Mouse (Mus musculus): ENCODE measurements around the gene 2210010C04Rik. TPM values are rescaled to one million over a fixed set of nuclear protein-coding genes. Genes with fewer than 3 reads are reported as not detected.
"Not testable (repeated sequence)": the region's sequence is repeated elsewhere in the genome, so short reads cannot be mapped to it uniquely, and the experiment has no call there.

The 2210010C04Rik gene
- polyA plus RNA-seq, 1 experiment from 2014 or later, result not detected

DNA sequence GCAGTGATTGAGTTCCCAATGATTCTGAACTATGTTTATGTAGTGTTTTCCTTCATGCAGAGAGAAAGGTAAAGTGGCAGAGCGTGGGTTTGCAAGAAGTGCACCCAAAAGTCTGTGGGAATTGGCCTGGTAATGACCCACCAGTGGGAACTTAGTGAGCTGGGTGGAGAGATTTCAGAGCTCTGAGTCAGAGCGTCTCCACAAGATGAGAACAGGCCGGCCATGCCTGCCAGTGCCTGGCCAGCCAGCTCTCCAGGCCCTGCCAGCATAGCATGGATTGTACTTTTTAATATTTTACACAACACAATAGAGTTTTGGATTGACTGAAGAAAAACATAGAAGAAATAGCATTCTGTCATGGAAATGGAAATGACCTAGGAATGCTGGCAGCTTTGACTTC is 4.5 kb downstream of the 2210010C04Rik start:
- ATAC-seq, result no peak
- TF ChIP-seq EP300 (IDR thresholded peaks at IDR 0.05; ENCODE audit: low read depth) (no peak), CTCF (IDR thresholded peaks at IDR 0.05; ENCODE audit: low read depth) (no peak)
- Histone ChIP-seq H3K9me3 (ENCODE audit: low read length) (no peaks in the 10 kb centered on the region), H3K4me1 (ENCODE audit: insufficient read depth) (peaks cover 6% of the 10 kb centered on the region; the same call in 1 of the 2 replicates), H3K4me3 (ENCODE audit: low read depth, low read length) (no peak overlapping the region), H3K36me3 (replicated peaks; ENCODE audit: insufficient read depth, low read length) (no peaks in the 10 kb centered on the region), H3K9ac (replicated peaks) (no peak overlapping the region), H3K4me2 (ENCODE audit: low read depth, low read length) (no peak overlapping the region), H3K27ac (ENCODE audit: low read depth) (no peak overlapping the region), H3K27me3 (ENCODE audit: insufficient read depth, low read length) (no peaks in the 10 kb centered on the region)
- 87% methylated on average over 3 of the region's 3 CpGs for WGBS (ENCODE audit: insufficient replicate concordance)
- no peak for DNase-seq

DNA sequence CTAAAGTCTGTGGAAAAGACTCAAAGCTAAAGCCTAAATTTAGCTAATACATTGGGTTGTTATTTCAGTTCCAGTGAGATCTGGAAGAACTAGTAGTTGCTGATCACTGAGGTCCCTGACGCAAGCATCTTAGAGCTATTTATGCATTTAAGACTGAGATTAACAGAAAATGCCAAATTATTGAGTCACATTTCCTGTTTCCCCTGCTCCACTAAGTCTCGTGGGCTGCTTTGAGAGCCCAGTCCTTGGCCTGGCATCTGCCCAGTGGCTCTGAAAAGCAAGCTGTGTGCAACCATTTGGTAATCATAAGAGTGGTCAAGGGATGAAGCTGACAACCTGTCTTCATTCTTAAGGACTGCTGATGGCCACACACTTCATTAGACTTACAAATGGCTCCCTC is 8.3 kb downstream of the 2210010C04Rik start:
- no peaks in the 10 kb centered on the region for H3K27me3 ChIP-seq (ENCODE audit: insufficient read depth, low read length)
- H3K27ac ChIP-seq (ENCODE audit: low read depth), result no peak overlapping the region
- 27% methylated on average over 2 of the region's 2 CpGs for WGBS (ENCODE audit: insufficient replicate concordance)
- no peaks in the 10 kb centered on the region for H3K36me3 ChIP-seq (replicated peaks; ENCODE audit: insufficient read depth, low read length)
- TF ChIP-seq CTCF (IDR thresholded peaks at IDR 0.05; ENCODE audit: low read depth) (no peak), EP300 (IDR thresholded peaks at IDR 0.05; ENCODE audit: low read depth) (no peak)
- H3K9ac ChIP-seq (replicated peaks), result no peak overlapping the region
- DNase-seq (no peak), ATAC-seq (0 out of 2 replicates have a peak, but pooled peaks have one; percentile 13)
- no peak overlapping the region for H3K4me3 ChIP-seq (ENCODE audit: low read depth, low read length)
- no peak overlapping the region for H3K4me2 ChIP-seq (ENCODE audit: low read depth, low read length)
- peaks cover 6% of the 10 kb centered on the region; the same call in 1 of the 2 replicates for H3K4me1 ChIP-seq (ENCODE audit: insufficient read depth)
- H3K9me3 ChIP-seq (ENCODE audit: low read length), result no peaks in the 10 kb centered on the region

- H3K27me3 ChIP-seq (ENCODE audit: insufficient read depth, low read length), result no peaks in the 10 kb centered on the region
- no peak overlapping the region for H3K27ac ChIP-seq (ENCODE audit: low read depth)
- no peak overlapping the region for H3K4me3 ChIP-seq (ENCODE audit: low read depth, low read length)
- peaks cover 6% of the 10 kb centered on the region; the same call in 1 of the 2 replicates for H3K4me1 ChIP-seq (ENCODE audit: insufficient read depth)
- no peaks in the 10 kb centered on the region for H3K9me3 ChIP-seq (ENCODE audit: low read length)
- H3K36me3 ChIP-seq (replicated peaks; ENCODE audit: insufficient read depth, low read length), result no peaks in the 10 kb centered on the region
- WGBS (ENCODE audit: insufficient replicate concordance), result 70% methylated on average over 2 of the region's 2 CpGs
- H3K4me2 ChIP-seq (ENCODE audit: low read depth, low read length), result no peak overlapping the region
- DNase-seq (no peak), ATAC-seq (no peak)
- TF ChIP-seq CTCF (IDR thresholded peaks at IDR 0.05; ENCODE audit: low read depth) (no peak), EP300 (IDR thresholded peaks at IDR 0.05; ENCODE audit: low read depth) (no peak)
- H3K9ac ChIP-seq (replicated peaks), result no peak overlapping the region
Observed at GRCm38 (mm10) chr6:41025873-41026650, 9.2 kb downstream of the 2210010C04Rik start.

GRCm38 (mm10) chr6:41019140-41019539 is 16.2 kb downstream of the 2210010C04Rik start:
- Histone ChIP-seq H3K4me1 (ENCODE audit: insufficient read depth) (no peaks in the 10 kb centered on the region), H3K27ac (ENCODE audit: low read depth) (no peak overlapping the region), H3K36me3 (replicated peaks; ENCODE audit: insufficient read depth, low read length) (no peaks in the 10 kb centered on the region), H3K9ac (replicated peaks) (no peak overlapping the region), H3K9me3 (ENCODE audit: low read length) (no peaks in the 10 kb centered on the region), H3K4me3 (ENCODE audit: low read depth, low read length) (no peak overlapping the region), H3K27me3 (ENCODE audit: insufficient read depth, low read length) (no peaks in the 10 kb centered on the region), H3K4me2 (ENCODE audit: low read depth, low read length) (no peak overlapping the region)
- ATAC-seq (no peak), DNase-seq (no peak)
- TF ChIP-seq CTCF (IDR thresholded peaks at IDR 0.05; ENCODE audit: low read depth), result no peak
- TF ChIP-seq EP300 (IDR thresholded peaks at IDR 0.05; ENCODE audit: low read depth), result no peak
- 64% methylated on average over 2 of the region's 2 CpGs for WGBS (ENCODE audit: insufficient replicate concordance)

DNA sequence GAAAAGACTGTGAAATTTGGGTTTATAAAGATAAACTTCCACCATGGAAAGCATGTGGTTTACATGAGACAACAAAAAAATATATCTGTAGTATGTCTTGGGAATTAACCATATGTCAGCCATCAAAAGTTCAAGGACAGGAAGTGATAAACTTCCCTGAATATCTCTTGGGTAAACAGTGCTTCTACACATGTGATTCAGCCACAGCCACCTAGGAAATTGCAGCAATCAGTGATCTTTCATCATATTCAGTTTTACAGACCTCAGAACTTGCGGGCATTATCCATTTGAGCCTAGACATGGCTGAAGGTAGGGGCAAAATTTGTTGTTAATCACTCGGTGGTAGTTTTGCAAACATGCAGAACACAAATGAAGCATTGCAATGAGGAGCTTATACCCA is 16.7 kb downstream of the 2210010C04Rik start:
- Histone ChIP-seq H3K4me3 (ENCODE audit: low read depth, low read length) (no peak overlapping the region), H3K4me2 (ENCODE audit: low read depth, low read length) (no peak overlapping the region), H3K27ac (ENCODE audit: low read depth) (no peak overlapping the region), H3K27me3 (ENCODE audit: insufficient read depth, low read length) (no peaks in the 10 kb centered on the region), H3K36me3 (replicated peaks; ENCODE audit: insufficient read depth, low read length) (no peaks in the 10 kb centered on the region), H3K9ac (replicated peaks) (no peak overlapping the region), H3K4me1 (ENCODE audit: insufficient read depth) (no peaks in the 10 kb centered on the region), H3K9me3 (ENCODE audit: low read length) (no peaks in the 10 kb centered on the region)
- TF ChIP-seq CTCF (IDR thresholded peaks at IDR 0.05; ENCODE audit: low read depth), result no peak
- no peak for TF ChIP-seq EP300 (IDR thresholded peaks at IDR 0.05; ENCODE audit: low read depth)
- ATAC-seq (no peak), DNase-seq (no peak)
- 45% methylated on average over 2 of the region's 2 CpGs for WGBS (ENCODE audit: insufficient replicate concordance)

GRCm38 (mm10) chr6:41015065-41015464 is 20.2 kb downstream of the 2210010C04Rik start:
- ATAC-seq, result no peak
- WGBS (ENCODE audit: insufficient replicate concordance), result 59% methylated on average over 4 of the region's 4 CpGs
- Histone ChIP-seq H3K27me3 (ENCODE audit: insufficient read depth, low read length) (no peaks in the 10 kb centered on the region), H3K4me2 (ENCODE audit: low read depth, low read length) (no peak overlapping the region), H3K9me3 (ENCODE audit: low read length) (no peaks in the 10 kb centered on the region), H3K4me3 (ENCODE audit: low read depth, low read length) (no peak overlapping the region), H3K27ac (ENCODE audit: low read depth) (no peak overlapping the region), H3K36me3 (replicated peaks; ENCODE audit: insufficient read depth, low read length) (no peaks in the 10 kb centered on the region), H3K9ac (replicated peaks) (no peak overlapping the region), H3K4me1 (ENCODE audit: insufficient read depth) (no peaks in the 10 kb centered on the region)
- no peak for DNase-seq
- peak; percentile 43 for TF ChIP-seq CTCF (IDR thresholded peaks at IDR 0.05; ENCODE audit: low read depth)
- TF ChIP-seq EP300 (IDR thresholded peaks at IDR 0.05; ENCODE audit: low read depth), result no peak

GRCm38 (mm10) chr6:40999379-40999778 is 35.9 kb downstream of the 2210010C04Rik start, which contains the start of gene Gm2663:
TSS of gene Gm2663 (minus strand) at chr6:40999479.
- not testable (repeated sequence) for H3K4me3 ChIP-seq (ENCODE audit: low read depth, low read length); H3K27me3 ChIP-seq (ENCODE audit: insufficient read depth, low read length)

More at GRCm38 (mm10) chr6:40999379-40999778, 35.9 kb downstream of the 2210010C04Rik start, which contains the start of gene Gm2663:
- H3K4me2 ChIP-seq (ENCODE audit: low read depth, low read length); DNase-seq; H3K36me3 ChIP-seq (replicated peaks; ENCODE audit: insufficient read depth, low read length); ATAC-seq; H3K4me1 ChIP-seq (ENCODE audit: insufficient read depth); H3K9me3 ChIP-seq (ENCODE audit: low read length); H3K9ac ChIP-seq (replicated peaks); H3K27ac ChIP-seq (ENCODE audit: low read depth): not testable (repeated sequence)
